Mouse (Mus musculus): ENCODE measurements around the gene Lemd1.

DNA sequence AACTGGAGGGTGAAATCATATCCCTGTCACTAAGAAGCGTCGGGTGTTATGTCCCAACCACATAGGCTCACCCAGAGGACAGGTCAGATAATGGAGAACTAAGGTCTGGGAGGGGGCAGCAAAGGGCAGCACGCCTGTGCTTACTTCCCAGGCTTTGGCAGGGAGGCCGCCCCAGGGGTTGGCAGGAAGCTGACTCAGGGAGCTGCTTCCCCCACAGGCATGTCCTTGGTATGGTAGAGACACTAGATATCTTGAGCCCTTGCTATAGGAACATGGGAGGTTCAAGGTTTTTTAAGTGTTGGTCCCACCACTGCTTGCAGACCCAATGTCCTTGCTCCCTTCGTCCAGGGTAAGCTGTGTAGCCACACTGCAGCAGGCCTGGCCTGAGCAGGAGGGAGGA, 14.7 kb downstream of the Lemd1 start:
- TF ChIP-seq CTCF (IDR thresholded peaks at IDR 0.05; ENCODE audit: extremely low read depth, insufficient read depth, insufficient read length, insufficient replicate concordance) (no peak), POLR2A (IDR thresholded peaks at IDR 0.05; ENCODE audit: low read depth, low read length) (no peak)

Data from spleen, adult 2 months (tissue).